Mouse (Mus musculus): ENCODE measurements at regions not wholly inside any gene's neighbourhood (a gene's known extent, or its start where the extent isn't known, plus 50 kb on each side); places are given as distances from the start of the nearest gene placed in this dataset.

- no peak for TF ChIP-seq POLR2A (IDR thresholded peaks at IDR 0.05; ENCODE audit: extremely low read depth, insufficient read depth, low read length)
- no peak for TF ChIP-seq CTCF (IDR thresholded peaks at IDR 0.05; ENCODE audit: low read depth, low read length)
These were observed 70.4 kb upstream of the Kcnmb2 start for GRCm38 (mm10) chr3:31831913-31832312.

All from liver, adult 2 months (tissue).